Mouse (Mus musculus): ENCODE results near the gene Chchd5.

Chchd5 gene

DNA sequence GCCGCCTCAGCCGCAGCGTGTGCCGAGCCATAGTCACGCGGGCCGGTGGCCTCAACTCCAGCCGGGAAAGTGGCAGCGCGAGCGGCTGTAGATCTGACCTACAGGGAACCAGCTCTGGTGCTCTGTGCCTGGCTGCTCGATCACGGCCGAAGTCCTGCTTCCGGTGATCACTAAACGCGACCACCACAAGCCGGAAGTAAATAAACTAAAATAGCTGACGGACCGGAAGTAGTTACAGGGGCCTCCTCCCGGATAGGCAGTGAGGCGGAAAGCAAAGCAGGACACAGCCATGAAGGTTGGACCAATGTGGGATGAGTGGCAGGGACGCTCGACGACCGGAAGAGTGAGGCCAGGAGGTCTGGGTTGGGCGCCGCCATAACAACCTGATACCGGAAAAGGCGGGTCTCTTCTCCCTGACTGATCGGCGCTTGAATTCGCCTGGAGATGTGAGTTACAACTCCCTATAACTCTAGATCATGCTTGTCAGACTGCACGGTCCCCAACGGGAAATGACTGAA, at the start of gene Chchd5:
TSS of gene Chchd5 (plus strand) at position 289 of the 518 bp plus-strand sequence.
- DNase-seq (ENCODE audit: low spot score): peak; percentile 96

- no peak for DNase-seq (ENCODE audit: low spot score)
Measured at GRCm38 (mm10) chr2:129081097-129081496, 48.4 kb upstream of the Chchd5 start.

GRCm38 (mm10) chr2:129083514-129083913, 46.0 kb upstream of the Chchd5 start:
- DNase-seq (ENCODE audit: low spot score): no peak

DNA sequence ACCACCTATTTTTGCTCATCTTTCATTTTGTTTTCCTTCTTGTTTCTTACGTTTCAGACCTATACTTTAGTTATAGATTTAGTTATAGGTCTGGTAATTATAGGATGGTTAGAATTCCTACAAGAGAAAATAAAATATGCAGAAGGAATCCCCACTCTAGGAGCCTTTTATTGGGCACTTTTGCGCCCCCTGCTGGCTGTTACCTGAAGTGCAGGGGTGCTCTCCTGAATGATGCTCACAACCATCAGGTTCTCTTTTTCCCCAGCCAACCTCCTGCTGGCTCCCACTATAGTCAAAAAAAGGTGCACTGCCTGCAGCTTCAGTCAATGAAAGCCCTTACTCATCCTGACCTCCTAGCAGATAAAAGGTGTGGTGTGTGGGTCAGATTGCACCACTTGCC, 44.5 kb upstream of the Chchd5 start:
- DNase-seq (ENCODE audit: low spot score): no peak

DNA sequence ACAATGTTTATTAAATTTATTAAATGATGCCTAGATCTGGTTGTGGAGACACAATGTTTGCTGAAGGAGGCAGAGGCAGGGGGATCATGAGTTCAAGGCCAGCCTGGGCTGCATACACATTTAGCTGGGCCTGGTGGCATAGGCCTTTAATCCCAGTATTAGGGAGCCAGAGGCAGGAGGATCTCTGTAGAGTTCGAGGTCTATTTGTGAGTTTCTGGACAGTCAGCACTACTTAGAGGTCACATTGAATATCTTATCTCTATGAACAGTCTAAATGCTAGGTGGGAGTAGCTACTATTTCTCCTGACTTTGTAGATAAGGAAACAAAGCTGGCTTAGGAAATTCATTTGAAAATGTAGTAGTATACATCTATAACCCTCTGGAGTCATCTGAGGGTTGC, 42.0 kb upstream of the Chchd5 start:
- DNase-seq (ENCODE audit: low spot score): no peak

- DNase-seq (ENCODE audit: low spot score): no peak
Measured at GRCm38 (mm10) chr2:129090370-129090769, 39.1 kb upstream of the Chchd5 start.

- no peak for DNase-seq (ENCODE audit: low spot score)
Measured at GRCm38 (mm10) chr2:129092810-129093209, 36.7 kb upstream of the Chchd5 start.

DNA sequence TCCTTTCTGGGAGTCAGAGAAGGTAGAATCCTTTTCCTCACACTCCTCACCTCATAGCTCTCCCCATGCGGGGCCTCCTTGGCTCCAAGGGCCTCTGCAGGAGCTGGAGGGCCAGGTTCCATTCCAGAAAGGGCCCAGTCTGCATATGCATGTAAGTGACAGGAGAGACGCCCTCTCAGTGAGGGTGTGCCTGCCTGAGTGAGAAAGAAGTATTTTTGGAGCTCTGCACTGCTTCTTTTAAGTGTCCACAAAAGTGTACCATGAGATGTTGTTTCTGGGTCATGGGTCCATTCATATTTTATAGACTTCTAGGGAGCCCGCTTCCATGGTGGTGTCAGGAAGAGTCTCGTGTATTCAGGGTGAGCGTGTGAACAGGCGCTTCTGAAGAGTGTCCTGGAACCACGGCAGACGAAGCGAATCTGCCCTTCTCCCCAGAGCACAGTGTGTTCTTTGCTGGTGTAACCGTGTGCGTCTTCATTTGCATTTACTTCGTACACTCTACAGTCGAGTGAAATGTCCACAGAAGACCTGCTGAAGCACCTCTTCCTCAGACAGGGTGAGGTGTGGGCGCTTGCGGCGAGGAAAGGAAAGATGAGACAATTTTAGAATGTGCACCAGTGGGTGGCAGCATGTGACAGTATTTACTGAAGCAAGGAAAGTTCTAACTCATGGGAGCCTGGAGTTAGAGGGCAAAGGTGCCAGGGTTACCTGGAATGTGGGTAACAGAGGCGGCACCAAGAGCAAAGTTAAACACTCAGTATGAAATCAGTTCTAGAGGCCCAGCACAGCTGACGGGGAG, 35.4 kb upstream of the Chchd5 start:
- DNase-seq (ENCODE audit: low spot score): no peak

DNA sequence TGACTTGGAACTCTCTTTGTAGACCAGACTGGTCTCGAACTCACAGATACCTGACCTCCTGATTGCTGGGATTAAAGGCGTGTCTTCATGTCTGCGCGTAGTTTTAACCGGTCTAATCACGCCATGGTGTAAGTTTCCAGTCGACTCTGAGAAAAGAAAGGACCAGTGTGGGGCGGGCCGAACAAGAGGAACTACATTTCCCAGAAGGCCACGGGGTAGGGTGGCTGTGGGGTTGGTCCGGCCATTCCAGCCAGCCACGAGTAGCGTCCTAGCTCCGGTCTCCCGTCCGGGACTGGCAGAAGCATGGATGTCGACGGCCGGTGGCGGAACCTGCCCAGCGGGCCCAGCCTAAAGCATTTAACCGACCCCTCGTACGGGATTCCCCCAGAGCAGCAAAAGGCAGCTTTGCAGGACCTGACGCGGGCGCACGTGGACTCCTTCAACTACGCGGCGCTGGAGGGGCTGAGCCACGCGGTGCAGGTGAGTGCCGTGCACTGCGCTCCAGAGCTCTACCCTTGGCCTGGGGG, 28.7 kb upstream of the Chchd5 start, which contains the start of gene Polr1b:
TSS of gene Polr1b (plus strand) at position 212 of the 527 bp plus-strand sequence.
- DNase-seq (ENCODE audit: low spot score): peak; percentile 88

DNA sequence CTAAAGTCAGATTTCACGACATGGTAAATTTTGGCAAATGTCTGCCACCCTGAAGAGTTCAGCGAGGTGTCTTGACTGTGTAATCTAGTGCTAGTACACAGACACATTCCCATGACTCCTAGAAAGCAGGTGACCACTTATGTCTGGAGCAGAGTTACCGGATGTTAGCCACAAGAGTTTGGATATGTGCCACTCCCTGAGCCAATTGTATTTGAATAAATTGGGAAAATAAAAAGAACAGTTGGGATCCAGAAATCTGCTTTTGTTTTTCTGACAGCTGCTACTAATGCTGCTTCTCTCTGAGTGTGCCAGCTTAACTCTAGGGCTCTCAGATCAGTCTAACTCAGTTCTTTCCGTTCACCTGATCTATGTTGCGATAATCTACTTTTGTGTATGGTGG, 16.6 kb upstream of the Chchd5 start:
- DNase-seq (ENCODE audit: low spot score): no peak

- DNase-seq (ENCODE audit: low spot score): no peak
Measured at GRCm38 (mm10) chr2:129115706-129116367, 13.7 kb upstream of the Chchd5 start.

GRCm38 (mm10) chr2:129116368-129116739, 13.1 kb upstream of the Chchd5 start:
- no peak for DNase-seq (ENCODE audit: low spot score)

DNA sequence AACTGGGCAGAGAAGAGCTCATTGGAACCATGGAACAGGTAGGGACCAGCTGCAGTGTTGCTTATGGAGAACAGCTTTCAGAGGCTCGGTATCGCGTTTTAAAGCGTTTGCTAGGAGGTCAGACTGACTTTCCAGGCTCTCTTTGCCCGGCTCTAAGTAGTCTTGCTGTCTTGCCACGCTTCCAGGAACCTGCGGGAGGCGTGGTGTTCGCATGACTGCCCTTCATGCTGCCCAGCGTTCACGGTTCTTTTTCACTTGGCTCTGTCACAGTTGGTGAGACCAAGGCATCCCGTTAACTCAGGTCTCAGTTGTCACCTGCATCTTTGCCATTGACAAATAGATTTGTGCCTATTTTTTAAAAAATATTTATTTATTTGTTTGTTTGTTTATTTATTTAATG, 11.4 kb upstream of the Chchd5 start:
- no peak for DNase-seq (ENCODE audit: low spot score)

DNA sequence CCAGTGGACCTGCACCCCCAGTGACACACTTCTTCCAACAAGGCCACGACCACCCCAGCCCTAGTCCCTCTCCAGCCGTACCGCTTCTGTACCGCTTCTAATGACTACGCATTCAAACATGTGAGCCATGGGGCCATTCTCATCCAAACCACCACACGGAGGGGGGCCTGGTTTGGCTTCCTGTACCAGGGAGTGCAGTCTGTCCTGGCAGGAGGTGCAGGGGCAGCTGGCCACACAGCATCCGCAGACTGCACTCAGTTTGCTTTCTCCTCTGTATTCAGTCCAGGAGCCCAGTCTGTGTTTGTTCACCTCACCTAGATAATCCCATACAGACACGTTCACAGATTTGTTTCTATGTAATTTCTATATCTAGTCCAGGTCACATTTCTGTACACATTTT, 7.5 kb upstream of the Chchd5 start:
- DNase-seq (ENCODE audit: low spot score): no peak

DNA sequence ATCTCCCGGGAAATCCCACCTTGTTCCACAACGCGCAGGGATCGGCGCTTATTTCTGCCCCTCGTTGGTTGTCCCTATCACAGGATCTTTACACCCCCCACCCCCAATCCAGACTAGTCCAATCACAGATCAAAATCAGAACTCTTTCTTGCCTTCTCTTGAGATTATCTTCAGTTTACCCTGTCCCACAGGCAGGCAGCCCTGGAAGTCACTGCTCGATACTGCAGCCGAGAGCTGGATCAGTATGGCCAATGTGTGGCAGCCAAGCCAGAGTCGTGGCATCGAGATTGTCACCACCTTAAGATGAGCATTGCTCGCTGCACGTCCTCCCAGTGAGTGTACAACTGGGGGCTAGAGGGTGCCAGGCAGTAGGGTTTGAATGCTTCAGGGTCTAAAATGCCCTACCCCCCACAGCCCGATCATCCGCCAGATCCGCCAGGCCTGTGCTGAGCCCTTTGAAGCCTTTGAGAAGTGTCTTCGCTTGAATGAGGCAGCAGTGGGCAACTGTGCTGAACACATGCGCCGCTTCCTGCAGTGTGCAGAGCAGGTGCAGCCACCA, 566 bp downstream of the Chchd5 start:
- no peak for DNase-seq (ENCODE audit: low spot score)

DNA sequence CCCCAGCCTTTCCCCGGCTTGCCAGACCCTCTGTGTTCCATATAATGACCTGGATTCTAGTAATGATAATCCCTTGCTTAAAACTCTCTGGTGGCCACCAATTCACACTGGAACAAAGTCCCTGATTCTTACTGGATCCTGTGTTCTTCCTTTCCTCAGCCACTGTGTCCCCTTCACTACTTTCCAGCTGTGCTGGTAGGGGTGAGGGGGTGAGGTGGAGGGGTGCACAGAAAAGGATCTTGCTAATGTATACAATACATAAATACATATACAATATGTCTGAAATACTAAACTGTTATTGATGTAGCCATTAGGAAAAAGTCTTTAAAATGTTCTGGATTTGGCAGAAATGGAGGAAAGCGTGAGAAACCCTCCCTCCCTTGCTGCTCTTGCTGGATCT, 1.3 kb downstream of the Chchd5 start:
- no peak for DNase-seq (ENCODE audit: low spot score)

DNA sequence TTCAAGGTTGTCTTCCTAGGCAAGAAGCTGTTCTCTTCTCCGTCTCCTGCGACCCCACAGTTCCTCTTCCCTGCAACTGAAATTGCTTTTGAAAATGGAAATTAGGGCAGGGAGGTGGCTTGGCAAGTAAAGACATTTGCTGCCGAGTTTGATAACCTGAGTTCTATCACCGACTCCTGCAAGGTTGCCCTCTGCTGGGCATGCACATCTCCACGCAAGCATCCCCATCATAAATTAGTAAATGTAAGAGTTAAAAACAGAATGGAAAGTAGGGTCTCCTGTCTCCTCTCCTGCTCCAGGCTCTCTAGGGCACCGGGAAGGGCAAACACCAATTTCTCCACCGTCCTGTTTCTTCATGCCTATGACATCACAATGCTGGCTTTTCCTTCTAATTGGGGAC, 2.7 kb downstream of the Chchd5 start:
- DNase-seq (ENCODE audit: low spot score): no peak

DNA sequence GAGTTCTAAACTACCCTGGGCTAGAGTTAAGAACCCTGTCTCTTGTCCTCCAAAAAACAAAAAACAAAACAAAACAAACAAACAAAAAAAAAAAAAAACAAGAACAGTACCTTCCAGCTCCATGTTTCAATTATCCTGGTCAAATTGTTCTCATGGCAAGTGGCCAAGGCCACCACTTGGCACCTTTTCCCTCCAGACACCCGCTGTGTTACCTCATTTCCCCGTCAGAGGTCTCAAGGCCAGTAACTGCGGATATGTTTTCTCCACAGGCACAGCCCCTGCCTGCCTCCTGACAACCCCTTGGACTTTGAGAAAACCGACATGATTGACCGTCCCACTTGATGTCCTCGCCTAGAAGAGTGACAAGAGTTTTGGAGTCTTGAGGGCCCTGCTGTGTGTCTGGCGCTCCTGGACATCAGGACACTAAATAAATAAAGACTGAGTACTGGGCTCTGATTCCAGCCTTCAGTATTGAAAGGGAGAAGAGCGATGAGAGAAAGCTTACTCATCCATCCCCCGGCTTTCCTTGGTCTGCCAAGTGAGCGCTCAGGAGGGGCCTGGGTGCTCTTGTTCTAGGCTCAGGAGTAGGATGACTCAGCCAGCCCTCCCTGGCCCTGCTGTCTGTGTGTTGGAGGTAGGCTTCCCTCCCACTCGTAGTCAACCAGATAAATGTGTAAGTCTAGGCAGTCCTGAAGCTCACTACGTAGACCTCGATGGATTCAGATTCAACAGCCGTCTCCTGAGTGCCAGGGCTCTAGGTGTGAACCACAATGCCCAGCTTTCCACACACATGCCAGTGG, 3.7 kb downstream of the Chchd5 start:
- peak; percentile 55 for DNase-seq (ENCODE audit: low spot score)

GRCm38 (mm10) chr2:129139906-129140305, 10.4 kb downstream of the Chchd5 start:
- DNase-seq (ENCODE audit: low spot score): no peak

- DNase-seq (ENCODE audit: low spot score): no peak
Measured at GRCm38 (mm10) chr2:129148836-129149235, 19.3 kb downstream of the Chchd5 start.

GRCm38 (mm10) chr2:129150386-129150785, 20.9 kb downstream of the Chchd5 start:
- DNase-seq (ENCODE audit: low spot score): no peak

DNA sequence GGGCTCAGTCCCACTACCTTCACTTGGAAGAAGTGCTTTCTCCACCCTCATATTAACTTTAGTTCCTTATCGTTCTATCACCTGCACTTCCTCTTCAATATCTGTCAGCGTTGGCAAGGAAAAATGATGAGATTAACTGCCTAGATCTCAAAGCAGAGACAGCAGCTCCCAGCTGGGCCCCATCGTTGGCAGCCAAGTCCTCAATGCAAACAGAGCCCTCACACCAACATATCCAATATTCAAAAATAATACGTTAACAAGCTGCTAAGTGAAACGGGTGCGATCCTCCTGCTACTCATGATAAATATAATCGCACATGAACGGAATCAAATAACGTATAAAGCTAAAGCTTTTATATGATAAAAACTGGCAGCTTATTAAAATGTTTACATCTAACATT, 21.6 kb downstream of the Chchd5 start:
- no peak for DNase-seq (ENCODE audit: low spot score)

Data from ovary, adult 18-20 months (tissue).